Mouse (Mus musculus) heart, embryonic 11.5 days (tissue): ENCODE measurements around the gene Dnajb2. TPM values are rescaled to one million over a fixed set of nuclear protein-coding genes. Genes with fewer than 3 reads are reported as not detected.
"Not testable (repeated sequence)": the region's sequence is repeated elsewhere in the genome, so short reads cannot be mapped to it uniquely, and the experiment has no call there.

Experiments
- ATAC-seq: fragments of 200-750 bp; cut with Nextera tagmentation; replicated peaks from 2 replicates; pipeline ENCODE4 v1.8.0; 2017; ENCODE audit warnings: moderate library complexity; ENCODE audit not compliant: insufficient number of reproducible peaks, low FRiP score, low TSS enrichment
- H3K27ac ChIP-seq: fragments of 300-500 bp; sonication (generic); 2 replicates; pipeline ENCODE4 v1.5.1; 2014; ENCODE audit warnings: mild to moderate bottlenecking, low read depth, low read length
- H3K27me3 ChIP-seq: fragments of 300-500 bp; sonication (generic); 2 replicates; pipeline ENCODE4 v1.6.1; 2014; ENCODE audit warnings: mild to moderate bottlenecking, low read length, mixed read lengths; ENCODE audit not compliant: control insufficient read depth, insufficient read depth
- H3K36me3 ChIP-seq: fragments of 300-500 bp; sonication (generic); 2 replicates; pipeline ENCODE4 v1.6.1; 2014; ENCODE audit warnings: mild to moderate bottlenecking, low read length, moderate library complexity, mixed read lengths; ENCODE audit not compliant: control insufficient read depth, insufficient read depth
- H3K4me1 ChIP-seq: fragments of 300-500 bp; sonication (generic); 2 replicates; pipeline ENCODE4 v1.6.1; 2014; ENCODE audit warnings: low read length; ENCODE audit not compliant: control insufficient read depth, insufficient read depth
- H3K4me2 ChIP-seq: fragments of 300-500 bp; sonication (generic); 2 replicates; pipeline ENCODE4 v1.6.1; 2014; ENCODE audit warnings: mild to moderate bottlenecking, moderate library complexity
- H3K4me3 ChIP-seq: fragments of 300-500 bp; sonication (generic); 2 replicates; pipeline ENCODE4 v1.5.1; 2014; ENCODE audit warnings: low read depth, low read length
- H3K9ac ChIP-seq: fragments of 300-500 bp; sonication (generic); 2 replicates; pipeline ENCODE4 v1.6.1; 2014; ENCODE audit warnings: mild to moderate bottlenecking, low read depth, low read length, moderate library complexity
- H3K9me3 ChIP-seq: fragments of 300-500 bp; sonication (generic); replicated peaks from 2 replicates; pipeline ENCODE4 v1.6.1; 2016; ENCODE audit warnings: low read length; ENCODE audit not compliant: control insufficient read depth
- WGBS: fragments of 180-500 bp; shearing (Covaris S2); extraction: QIAGEN DNeasy Blood & Tissue Kit; methylation state at CpG from one replicate; pipeline ENCODE4 v1.1.7; 2014; ENCODE audit not compliant: insufficient replicate concordance; 5-methylcytosine and 5-hydroxymethylcytosine counted together
- polyA plus RNA-seq: library from polyadenylated mRNA; unstranded; fragments of >200 nt; fragmentation: Nextera tagmentation; extraction: Ambion mirVana; gene quantifications from 2 replicates; pipeline ENCODE4 v1.2.1, GENCODE M21; 2014

Dnajb2 gene
- polyA plus RNA-seq, 1 experiment from 2014 or later, result 15.3 TPM

- Histone ChIP-seq H3K4me1 (peaks cover 7% of the 10 kb centered on the region; the same call in 1 of the 2 replicates), H3K9me3 (no peaks in the 10 kb centered on the region), H3K27ac (no peak overlapping the region), H3K27me3 (peaks cover 15% of the 10 kb centered on the region), H3K9ac (no peak overlapping the region), H3K4me3 (no peak overlapping the region), H3K4me2 (no peak overlapping the region), H3K36me3 (no peaks in the 10 kb centered on the region)
- 44% methylated on average over 3 of the region's 3 CpGs for WGBS
- ATAC-seq, result no peak
Observed at GRCm38 (mm10) chr1:75225473-75225872, 10.7 kb upstream of the Dnajb2 start.

GRCm38 (mm10) chr1:75226138-75226537 is 10.1 kb upstream of the Dnajb2 start:
- 44% methylated on average over 2 of the region's 2 CpGs for WGBS
- Histone ChIP-seq H3K4me1 (peaks cover 7% of the 10 kb centered on the region; the same call in 1 of the 2 replicates), H3K27ac (no peak overlapping the region), H3K27me3 (peaks cover 9% of the 10 kb centered on the region), H3K36me3 (no peaks in the 10 kb centered on the region), H3K9me3 (no peaks in the 10 kb centered on the region), H3K9ac (no peak overlapping the region), H3K4me2 (no peak overlapping the region), H3K4me3 (no peak overlapping the region)
- ATAC-seq, result no peak

- Histone ChIP-seq H3K9ac (no peak overlapping the region), H3K4me1 (peaks cover 7% of the 10 kb centered on the region; the same call in 1 of the 2 replicates), H3K9me3 (no peaks in the 10 kb centered on the region), H3K36me3 (no peaks in the 10 kb centered on the region), H3K27ac (peak overlapping the region; percentile 46; the same call in 1 of the 2 replicates), H3K4me3 (no peak overlapping the region), H3K27me3 (0 out of 2 replicates have a peak, but pooled peaks cover 2% of the 10 kb centered on the region), H3K4me2 (no peak overlapping the region)
- WGBS, result 78% methylated on average over 1 of the region's 1 CpGs
- no peak for ATAC-seq
Observed at GRCm38 (mm10) chr1:75227653-75228052, 8.6 kb upstream of the Dnajb2 start.

- Histone ChIP-seq H3K9me3 (no peaks in the 10 kb centered on the region), H3K4me1 (peaks cover 7% of the 10 kb centered on the region; the same call in 1 of the 2 replicates), H3K27me3 (0 out of 2 replicates have a peak, but pooled peaks cover 3% of the 10 kb centered on the region), H3K9ac (no peak overlapping the region), H3K27ac (no peak overlapping the region), H3K4me2 (no peak overlapping the region), H3K36me3 (no peaks in the 10 kb centered on the region), H3K4me3 (no peak overlapping the region)
- ATAC-seq, result no peak
- WGBS, result 55% methylated on average over 4 of the region's 4 CpGs
Observed at GRCm38 (mm10) chr1:75229158-75229557, 7.0 kb upstream of the Dnajb2 start.

- H3K36me3 ChIP-seq, result no peaks in the 10 kb centered on the region
- H3K27ac ChIP-seq, result no peak overlapping the region
- H3K9ac ChIP-seq, result no peak overlapping the region
- H3K4me3 ChIP-seq, result no peak overlapping the region
- peaks cover 11% of the 10 kb centered on the region for H3K4me1 ChIP-seq
- no peaks in the 10 kb centered on the region for H3K9me3 ChIP-seq
- no peak overlapping the region for H3K4me2 ChIP-seq
- ATAC-seq, result no peak
- 0 out of 2 replicates have a peak, but pooled peaks cover 3% of the 10 kb centered on the region for H3K27me3 ChIP-seq
- WGBS, result 67% methylated on average over 7 of the region's 7 CpGs
Observed at GRCm38 (mm10) chr1:75230335-75230994, 5.7 kb upstream of the Dnajb2 start.

- peaks cover 15% of the 10 kb centered on the region for H3K4me1 ChIP-seq
- no peak for ATAC-seq
- no peaks in the 10 kb centered on the region for H3K9me3 ChIP-seq
- no peak overlapping the region for H3K4me2 ChIP-seq
- no peaks in the 10 kb centered on the region for H3K36me3 ChIP-seq
- no peak overlapping the region for H3K9ac ChIP-seq
- WGBS, result 66% methylated on average over 4 of the region's 4 CpGs
- no peak overlapping the region for H3K27ac ChIP-seq
- no peak overlapping the region for H3K4me3 ChIP-seq
- H3K27me3 ChIP-seq, result 0 out of 2 replicates have a peak, but pooled peaks cover 3% of the 10 kb centered on the region
Observed at GRCm38 (mm10) chr1:75231224-75231623, 5.0 kb upstream of the Dnajb2 start.

- peaks cover 15% of the 10 kb centered on the region for H3K4me1 ChIP-seq
- no peaks in the 10 kb centered on the region for H3K36me3 ChIP-seq
- no peak within 1 kb of the TSS for H3K4me3 ChIP-seq
- H3K27ac ChIP-seq, result no peak within 1 kb of the TSS
- H3K9ac ChIP-seq, result no peak within 1 kb of the TSS
- H3K4me2 ChIP-seq, result no peak within 1 kb of the TSS
- no peaks in the 10 kb centered on the region for H3K9me3 ChIP-seq
- WGBS, result 70% methylated on average over 5 of the region's 5 CpGs
- ATAC-seq, result no peak
- 0 out of 2 replicates have a peak, but pooled peaks cover 3% of the 10 kb centered on the region for H3K27me3 ChIP-seq
Observed at GRCm38 (mm10) chr1:75231664-75232152, 4.5 kb upstream of the Dnajb2 start, which contains the start of gene A630095N17Rik. Gene A630095N17Rik, minus strand, starts transcription at chr1:75232102.

GRCm38 (mm10) chr1:75232489-75232888 is 3.7 kb upstream of the Dnajb2 start:
- not testable (repeated sequence) for H3K27me3 ChIP-seq, H3K9me3 ChIP-seq, H3K27ac ChIP-seq, H3K36me3 ChIP-seq, H3K4me3 ChIP-seq, ATAC-seq, H3K9ac ChIP-seq, H3K4me2 ChIP-seq
- peaks cover 16% of the 10 kb centered on the region for H3K4me1 ChIP-seq
- 68% methylated on average over 4 of the region's 4 CpGs for WGBS
